Mouse (Mus musculus) megakaryocyte, embryonic 14.5 days (primary cell): ENCODE results near the gene Artn. TPM values are rescaled to one million over a fixed set of nuclear protein-coding genes. Genes with fewer than 3 reads are reported as not detected.

Source experiments
- H3K27me3 ChIP-seq: replicated peaks from 2 replicates; pipeline ENCODE3; 2012; ENCODE audit warnings: inconsistent platforms
- H3K36me3 ChIP-seq: replicated peaks from 2 replicates; pipeline ENCODE3; 2012; ENCODE audit warnings: low read length, inconsistent platforms, mixed read lengths
- H3K4me1 ChIP-seq: 2 replicates; pipeline ENCODE4 v1.6.1; 2012; ENCODE audit warnings: inconsistent platforms
- H3K4me3 ChIP-seq: replicated peaks from 2 replicates; pipeline ENCODE3; 2012; ENCODE audit warnings: moderate library complexity, mild to moderate bottlenecking, inconsistent platforms
- H3K9me3 ChIP-seq: 2 replicates; pipeline ENCODE4 v1.6.1; 2012; ENCODE audit warnings: inconsistent platforms
- FLI1 ChIP-seq: IDR thresholded peaks from 2 replicates; pipeline ENCODE4 v1.6.1; 2012; ENCODE audit warnings: low read length, inconsistent platforms, mixed read lengths
- GATA1 ChIP-seq: IDR thresholded peaks from 3 replicates; pipeline ENCODE4 v1.6.1; 2012; ENCODE audit warnings: mixed read lengths, low read length, inconsistent platforms, borderline replicate concordance
- polyA plus RNA-seq: library from polyadenylated mRNA; stranded (reverse); fragments of >175 nt; gene quantifications from 2 replicates; pipeline ENCODE4 v1.2.3, GENCODE M21; 2012; ENCODE audit warnings: low replicate concordance; ENCODE audit not compliant: insufficient read depth

The Artn gene
- polyA plus RNA-seq: 0.74 TPM in 1 of 2 replicates, not detected in the other

- Histone ChIP-seq H3K4me1 (peaks cover 56% of the 10 kb centered on the region), H3K4me3 (peak within 1 kb of the TSS; percentile 83), H3K36me3 (peaks cover 9% of the 10 kb centered on the region), H3K9me3 (peaks cover 14% of the 10 kb centered on the region), H3K27me3 (peaks cover 62% of the 10 kb centered on the region)
- TF ChIP-seq FLI1 (no peak), GATA1 (no peak)
These were observed at the start of gene Artn for GRCm38 (mm10) chr4:117929391-117929881. Artn (minus strand) TSS chr4:117929763.

- Histone ChIP-seq H3K9me3 (no peaks in the 10 kb centered on the region), H3K4me1 (peaks cover 71% of the 10 kb centered on the region), H3K27me3 (peaks cover 21% of the 10 kb centered on the region), H3K36me3 (no peaks in the 10 kb centered on the region), H3K4me3 (no peak overlapping the region)
- no peak for TF ChIP-seq GATA1
- no peak for TF ChIP-seq FLI1
These were observed 49.6 kb upstream of the Artn start for GRCm38 (mm10) chr4:117979181-117979580.

GRCm38 (mm10) chr4:117978282-117978681 is 48.7 kb upstream of the Artn start:
- Histone ChIP-seq H3K9me3 (no peaks in the 10 kb centered on the region), H3K4me1 (peaks cover 63% of the 10 kb centered on the region), H3K36me3 (no peaks in the 10 kb centered on the region), H3K27me3 (peaks cover 21% of the 10 kb centered on the region), H3K4me3 (no peak overlapping the region)
- TF ChIP-seq GATA1 (no peak), FLI1 (no peak)

- H3K36me3 ChIP-seq: no peaks in the 10 kb centered on the region
- H3K4me3 ChIP-seq: no peak overlapping the region
- no peaks in the 10 kb centered on the region for H3K9me3 ChIP-seq
- peaks cover 63% of the 10 kb centered on the region for H3K4me1 ChIP-seq
- peaks cover 20% of the 10 kb centered on the region for H3K27me3 ChIP-seq
- TF ChIP-seq GATA1 (no peak), FLI1 (no peak)
These were observed 48.3 kb upstream of the Artn start for GRCm38 (mm10) chr4:117977841-117978240.

- no peaks in the 10 kb centered on the region for H3K9me3 ChIP-seq
- H3K36me3 ChIP-seq: no peaks in the 10 kb centered on the region
- peaks cover 63% of the 10 kb centered on the region for H3K4me1 ChIP-seq
- no peak overlapping the region for H3K4me3 ChIP-seq
- TF ChIP-seq FLI1: no peak
- TF ChIP-seq GATA1: no peak
- peaks cover 19% of the 10 kb centered on the region for H3K27me3 ChIP-seq
These were observed 47.8 kb upstream of the Artn start for GRCm38 (mm10) chr4:117977371-117977770.

- H3K9me3 ChIP-seq: no peaks in the 10 kb centered on the region
- peaks cover 14% of the 10 kb centered on the region for H3K27me3 ChIP-seq
- H3K4me3 ChIP-seq: no peak overlapping the region
- H3K36me3 ChIP-seq: no peaks in the 10 kb centered on the region
- TF ChIP-seq GATA1: no peak
- TF ChIP-seq FLI1: no peak
- H3K4me1 ChIP-seq: peaks cover 56% of the 10 kb centered on the region
These were observed 46.3 kb upstream of the Artn start for GRCm38 (mm10) chr4:117975820-117976219.

- no peak overlapping the region for H3K4me3 ChIP-seq
- peaks cover 56% of the 10 kb centered on the region for H3K4me1 ChIP-seq
- H3K36me3 ChIP-seq: no peaks in the 10 kb centered on the region
- no peak for TF ChIP-seq FLI1
- no peak for TF ChIP-seq GATA1
- no peaks in the 10 kb centered on the region for H3K9me3 ChIP-seq
- peaks cover 14% of the 10 kb centered on the region for H3K27me3 ChIP-seq
These were observed 45.2 kb upstream of the Artn start for GRCm38 (mm10) chr4:117974719-117975118.

GRCm38 (mm10) chr4:117972999-117973398 is 43.4 kb upstream of the Artn start:
- no peaks in the 10 kb centered on the region for H3K9me3 ChIP-seq
- H3K27me3 ChIP-seq: peaks cover 10% of the 10 kb centered on the region
- TF ChIP-seq FLI1 (no peak), GATA1 (no peak)
- H3K36me3 ChIP-seq: no peaks in the 10 kb centered on the region
- no peak overlapping the region for H3K4me3 ChIP-seq
- peaks cover 49% of the 10 kb centered on the region for H3K4me1 ChIP-seq

- peaks cover 25% of the 10 kb centered on the region for H3K36me3 ChIP-seq
- TF ChIP-seq FLI1: no peak
- TF ChIP-seq GATA1: no peak
- no peaks in the 10 kb centered on the region for H3K9me3 ChIP-seq
- H3K4me1 ChIP-seq: peaks cover 32% of the 10 kb centered on the region
- H3K4me3 ChIP-seq: no peak overlapping the region
- H3K27me3 ChIP-seq: no peaks in the 10 kb centered on the region
These were observed 34.9 kb upstream of the Artn start for GRCm38 (mm10) chr4:117964346-117965025.

GRCm38 (mm10) chr4:117957492-117957891 is 27.9 kb upstream of the Artn start:
- peaks cover 7% of the 10 kb centered on the region; the same call in 1 of the 2 replicates for H3K9me3 ChIP-seq
- peaks cover 18% of the 10 kb centered on the region for H3K4me1 ChIP-seq
- H3K36me3 ChIP-seq: peaks cover 77% of the 10 kb centered on the region
- no peaks in the 10 kb centered on the region for H3K27me3 ChIP-seq
- TF ChIP-seq GATA1: no peak
- TF ChIP-seq FLI1: no peak
- H3K4me3 ChIP-seq: no peak overlapping the region

- Histone ChIP-seq H3K4me3 (no peak overlapping the region), H3K36me3 (peaks cover 27% of the 10 kb centered on the region)
- TF ChIP-seq GATA1: no peak
- TF ChIP-seq FLI1: no peak
These were observed 17.9 kb upstream of the Artn start for GRCm38 (mm10) chr4:117947493-117947892.

More at GRCm38 (mm10) chr4:117947493-117947892, 17.9 kb upstream of the Artn start:
- Histone ChIP-seq H3K4me1 (peaks cover 19% of the 10 kb centered on the region), H3K27me3 (peaks cover 6% of the 10 kb centered on the region), H3K9me3 (peaks cover 12% of the 10 kb centered on the region)
